Mouse (Mus musculus): ENCODE measurements around the gene Med9.

Gene Med9

DNA sequence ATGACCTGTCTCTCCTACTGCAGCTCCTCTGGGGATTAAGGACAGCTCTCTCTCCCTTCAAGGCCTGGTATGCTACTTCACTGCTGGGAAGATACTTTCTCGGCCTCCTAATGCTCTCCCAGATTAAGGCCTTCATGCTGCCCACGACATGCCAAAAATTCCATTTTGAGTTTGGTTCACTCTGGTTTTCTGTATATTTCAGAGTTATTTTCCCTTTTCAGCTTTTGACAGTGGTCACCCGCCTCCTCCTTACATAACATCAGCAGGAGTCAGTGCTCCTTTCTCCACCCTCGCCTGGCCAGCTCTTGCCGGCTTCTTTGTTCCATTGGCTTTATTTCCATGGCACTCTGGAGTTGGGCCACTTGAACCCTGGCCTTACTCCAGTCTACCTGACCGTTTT lies 56.7 kb downstream of the Med9 start:
- DNase-seq: no peak

DNA sequence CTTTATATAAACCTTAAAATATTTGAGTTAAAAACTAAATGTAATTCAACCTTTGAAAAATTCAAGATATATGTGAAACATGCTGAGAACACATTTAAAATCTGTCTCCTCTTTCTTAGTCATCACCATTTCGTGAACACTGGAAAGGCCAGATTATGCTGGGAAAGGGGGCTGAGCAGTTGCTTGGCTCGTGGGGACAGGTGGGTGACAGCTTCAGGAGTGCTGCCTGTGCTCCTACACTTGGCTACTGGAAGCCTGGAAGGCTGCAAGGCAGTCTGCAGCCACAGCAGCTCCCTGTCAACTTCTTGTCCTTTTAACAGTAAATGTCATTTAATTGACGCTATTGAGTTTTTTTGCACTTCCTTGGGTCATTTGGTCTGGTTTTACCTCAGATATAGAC lies 57.9 kb downstream of the Med9 start:
- no peak for DNase-seq

DNA sequence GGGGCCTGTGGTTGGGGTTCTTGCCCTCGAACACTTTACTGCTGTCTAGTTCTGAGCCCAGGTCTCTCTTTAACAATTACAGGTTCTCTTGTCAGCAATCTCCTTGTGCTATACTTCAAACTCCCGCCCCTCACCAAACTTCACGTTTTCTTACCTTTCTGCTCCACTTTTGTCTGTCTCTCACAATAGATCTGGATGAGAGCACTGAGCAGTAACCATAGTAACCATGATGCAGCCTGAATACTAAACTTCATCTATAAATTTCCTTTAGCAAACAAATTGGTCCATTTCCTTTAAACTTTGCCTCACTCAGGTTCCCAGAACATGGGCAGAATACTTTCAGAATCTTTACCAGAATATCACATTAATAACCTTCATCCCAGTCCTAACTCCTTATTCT lies 61.4 kb downstream of the Med9 start:
- DNase-seq: no peak

DNA sequence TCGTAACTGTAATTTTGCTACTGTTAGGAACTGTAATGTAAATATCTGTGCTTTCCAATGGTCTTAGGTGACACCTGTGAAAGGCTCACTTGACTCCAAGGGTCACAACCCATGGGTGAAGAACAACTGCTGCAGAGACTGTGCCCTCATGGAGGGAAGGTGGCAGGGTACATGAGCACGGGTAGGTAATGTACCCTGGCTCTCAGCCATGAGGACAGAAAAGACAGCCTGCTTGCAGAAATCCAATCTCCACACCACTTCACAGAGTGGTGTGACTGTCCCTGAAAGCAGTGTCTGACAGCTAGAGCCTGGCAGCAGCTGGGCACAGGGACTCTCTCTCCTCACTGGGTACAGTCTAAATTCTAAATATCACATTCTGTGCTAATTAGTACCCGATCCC lies 63.5 kb downstream of the Med9 start:
- no peak for DNase-seq
